Mouse (Mus musculus): Measurements from ENCODE around the gene Zfp36l2.

- TF ChIP-seq EP300 (IDR thresholded peaks at IDR 0.05; ENCODE audit: insufficient read depth, low read depth, low read length), result no peak
- TF ChIP-seq POLR2A (IDR thresholded peaks at IDR 0.05; ENCODE audit: insufficient read depth, low read length), result no peak
- no peak for TF ChIP-seq CTCF (IDR thresholded peaks at IDR 0.05; ENCODE audit: low read depth, low read length)
Observed at GRCm38 (mm10) chr17:84236781-84237557, 49.2 kb upstream of the Zfp36l2 start.

Measured in ES-Bruce4 (cell line).